Comparison of ENCODE assay signal across 21 mouse cellular contexts in genomic region chr10:89292784-89293183, GRCm38 (mm10). TPM values are rescaled to one million over a fixed set of nuclear protein-coding genes. Genes with fewer than 3 reads are reported as not detected.
"Had no signal": no experiment of that assay in that cellular context is flagged by ENCODE, and none has a peak within 500 bp of the region (broad histone marks: within the 10 kb centered on the region; RNA-seq: fewer than 3 reads in every experiment).

No protein-coding gene starts in this region.

- DNase-seq: kidney, postnatal 25 days; layer of hippocampus, adult 9-11 months; liver, postnatal 0 days; lung, postnatal 10 days; lung, postnatal 4 days; midbrain, embryonic 14.5 days; thymus, adult 2 months; thymus, postnatal 14 days; thymus, postnatal 4 days had no signal

- H3K27ac ChIP-seq: kidney, postnatal 0 days; layer of hippocampus, adult 2 months; left cerebral cortex, adult 2 months; limb, embryonic 12.5 days; limb, embryonic 15.5 days; liver, embryonic 14.5 days; lung, embryonic 15.5 days had no signal

- H3K4me1 ChIP-seq: limb, embryonic 12.5 days; limb, embryonic 15.5 days; lung, embryonic 15.5 days had no signal

- ATAC-seq: liver, postnatal 0 days had no signal

- H3K27me3 ChIP-seq: limb, embryonic 12.5 days; limb, embryonic 15.5 days; lung, embryonic 15.5 days had no signal

- H3K36me3 ChIP-seq: limb, embryonic 12.5 days; limb, embryonic 15.5 days; lung, embryonic 15.5 days had no signal

- H3K9ac ChIP-seq: limb, embryonic 12.5 days; limb, embryonic 15.5 days; liver, embryonic 14.5 days; liver, postnatal 0 days; lung, embryonic 15.5 days had no signal

- H3K9me3 ChIP-seq: limb, embryonic 12.5 days; limb, embryonic 15.5 days; lung, embryonic 15.5 days had no signal

- H3K4me2 ChIP-seq: limb, embryonic 12.5 days; limb, embryonic 15.5 days; liver, embryonic 11.5 days; lung, embryonic 15.5 days; midbrain, embryonic 11.5 days had no signal

- H3K4me3 ChIP-seq: layer of hippocampus, adult 2 months; left cerebral cortex, adult 2 months; limb, embryonic 12.5 days; limb, embryonic 15.5 days; lung, embryonic 15.5 days had no signal

RNA-seq across cellular contexts. Expression of gene Ano4, which starts 51.8 kb away (rescaled TPM):
- total RNA-seq: megakaryocyte-erythroid progenitor cell, adult 5-6 weeks had no signal
- polyA plus RNA-seq: liver, postnatal 0 days; small intestine, adult 2 months; spleen, adult 2 months had no signal
